Mouse (Mus musculus) olfactory bulb, adult 2 months (tissue): Measurements from ENCODE around the gene Eif2b3.

Experiments
- CTCF ChIP-seq: fragments of 200-500 bp; IDR thresholded peaks from 2 replicates; pipeline ENCODE4 v1.5.1; 2012; ENCODE audit warnings: low read depth, mild to moderate bottlenecking, low read length, moderate library complexity; ENCODE audit not compliant: insufficient read depth
- POLR2A ChIP-seq: fragments of 200-500 bp; IDR thresholded peaks from 2 replicates; pipeline ENCODE4 v1.6.1; 2012; ENCODE audit warnings: mild to moderate bottlenecking, low read depth, low read length, moderate library complexity; ENCODE audit not compliant: insufficient read depth

DNA sequence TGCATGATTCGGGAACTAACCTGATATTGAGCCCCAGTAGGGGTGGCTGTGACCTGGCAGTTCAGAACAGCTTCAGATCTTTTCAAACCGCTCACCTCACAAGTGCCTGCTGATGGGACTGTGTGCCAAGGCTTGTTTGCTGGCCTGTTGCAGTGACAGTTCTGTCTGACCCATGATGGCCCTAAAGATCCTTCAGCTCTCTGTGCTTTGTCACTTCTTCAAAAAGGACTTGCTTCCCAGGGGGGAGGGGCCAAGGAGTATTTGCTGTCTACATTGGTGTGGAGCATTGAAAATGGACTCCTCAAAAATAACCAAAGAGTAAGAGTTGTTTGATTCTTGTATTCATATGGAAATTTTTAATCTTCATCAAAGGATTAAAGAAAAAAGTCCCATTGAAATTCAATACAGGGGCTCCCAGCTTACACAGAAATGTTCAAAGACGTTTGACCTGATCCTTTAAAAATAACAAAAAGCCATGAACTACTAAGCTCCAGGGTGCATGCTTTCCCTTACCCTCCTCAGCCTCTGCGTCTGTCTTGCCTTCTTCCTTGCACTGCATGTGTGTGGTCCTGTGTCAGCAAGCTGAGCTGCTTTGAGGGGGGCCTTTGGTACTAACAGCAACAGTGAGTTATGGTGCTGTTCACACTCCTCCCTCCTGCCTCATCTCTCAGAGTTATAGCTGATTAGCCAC, 43.6 kb downstream of the Eif2b3 start:
- TF ChIP-seq CTCF (no peak), POLR2A (no peak)
